Mouse (Mus musculus): ENCODE results near the gene Ift81.

GRCm38 (mm10) chr5:122584093-122584492 lies 30.2 kb downstream of the Ift81 start:
- no peak for TF ChIP-seq POLR2A (IDR thresholded peaks at IDR 0.05; ENCODE audit: insufficient read depth, low read depth, low read length)
- no peak for TF ChIP-seq CTCF (IDR thresholded peaks at IDR 0.05; ENCODE audit: insufficient read depth, low read depth, low read length)

Data from olfactory bulb, adult 2 months (tissue).